Mouse (Mus musculus) G1E-ER4 (cell line): ENCODE measurements at regions not wholly inside any gene's neighbourhood (a gene's known extent, or its start where the extent isn't known, plus 50 kb on each side); places are given as distances from the start of the nearest gene placed in this dataset.

Experiments
- GATA1 ChIP-seq: IDR thresholded peaks from one replicate; pipeline ENCODE4 v1.8.0; 2012; ENCODE audit warnings: low read length, inconsistent platforms

GRCm38 (mm10) chr10:17175385-17175784, 547.6 kb upstream of the Cited2 start:
- TF ChIP-seq GATA1: no peak

GRCm38 (mm10) chr10:17177054-17177453, 546.0 kb upstream of the Cited2 start:
- TF ChIP-seq GATA1: no peak

- TF ChIP-seq GATA1: no peak
Measured at GRCm38 (mm10) chr10:17177503-17178278, 545.3 kb upstream of the Cited2 start.

- no peak for TF ChIP-seq GATA1
Measured at GRCm38 (mm10) chr10:17178627-17179026, 544.4 kb upstream of the Cited2 start.

- no peak for TF ChIP-seq GATA1
Measured at GRCm38 (mm10) chr10:17184418-17184817, 538.6 kb upstream of the Cited2 start.

GRCm38 (mm10) chr10:17196205-17196604, 526.8 kb upstream of the Cited2 start:
- no peak for TF ChIP-seq GATA1

- no peak for TF ChIP-seq GATA1
Measured at GRCm38 (mm10) chr10:17196636-17197035, 526.4 kb upstream of the Cited2 start.

- no peak for TF ChIP-seq GATA1
Measured at GRCm38 (mm10) chr10:17200524-17201426, 522.2 kb upstream of the Cited2 start.

GRCm38 (mm10) chr10:17201427-17201745, 521.6 kb upstream of the Cited2 start:
- TF ChIP-seq GATA1: no peak

GRCm38 (mm10) chr10:17202556-17203415, 520.2 kb upstream of the Cited2 start:
- no peak for TF ChIP-seq GATA1

GRCm38 (mm10) chr10:17203416-17204110, 519.5 kb upstream of the Cited2 start:
- TF ChIP-seq GATA1: no peak

- no peak for TF ChIP-seq GATA1
Measured at GRCm38 (mm10) chr10:17204153-17204552, 518.9 kb upstream of the Cited2 start.

- TF ChIP-seq GATA1: no peak
Measured at GRCm38 (mm10) chr10:17212551-17213309, 510.3 kb upstream of the Cited2 start.

GRCm38 (mm10) chr10:17213310-17214064, 509.5 kb upstream of the Cited2 start:
- TF ChIP-seq GATA1: no peak
